Mouse (Mus musculus): ENCODE measurements around the gene Hbq1a. TPM values are rescaled to one million over a fixed set of nuclear protein-coding genes. Genes with fewer than 3 reads are reported as not detected.
"Not testable (repeated sequence)": the region's sequence is repeated elsewhere in the genome, so short reads cannot be mapped to it uniquely, and the experiment has no call there.

Hbq1a gene
- polyA plus RNA-seq, 1 experiment from 2014 or later, result 1.1 TPM

DNA sequence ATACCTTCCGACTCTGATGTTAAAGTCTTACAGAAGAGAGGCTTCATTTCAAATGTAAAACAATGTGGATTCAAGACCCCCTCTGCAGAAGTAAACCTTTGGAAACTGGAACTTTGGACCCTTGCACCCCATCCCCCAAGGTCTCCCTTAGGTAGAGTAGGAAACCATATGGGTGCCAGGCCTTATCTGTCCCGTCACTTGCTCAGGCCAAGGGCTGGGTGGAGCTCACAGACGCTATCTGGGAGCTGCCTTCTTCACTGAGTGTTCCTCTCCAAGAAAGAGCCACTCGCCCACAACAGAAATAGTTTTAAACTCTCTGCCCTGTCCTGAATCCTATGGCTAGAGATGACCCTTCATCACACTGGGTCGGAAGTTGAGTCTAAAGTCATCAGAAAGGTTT is 30.9 kb upstream of the Hbq1a start:
- H3K27me3 ChIP-seq, result no peaks in the 10 kb centered on the region
- no peak overlapping the region for H3K4me2 ChIP-seq (replicated peaks)
- no peaks in the 10 kb centered on the region for H3K36me3 ChIP-seq
- no peak overlapping the region for H3K9ac ChIP-seq (replicated peaks)
- H3K4me1 ChIP-seq, result peaks cover 16% of the 10 kb centered on the region
- ATAC-seq (replicated peaks), result no peak
- H3K4me3 ChIP-seq, result no peak overlapping the region
- WGBS, result 82% methylated on average over 5 of the region's 5 CpGs
- no peaks in the 10 kb centered on the region for H3K9me3 ChIP-seq
- H3K27ac ChIP-seq (replicated peaks), result no peak overlapping the region

DNA sequence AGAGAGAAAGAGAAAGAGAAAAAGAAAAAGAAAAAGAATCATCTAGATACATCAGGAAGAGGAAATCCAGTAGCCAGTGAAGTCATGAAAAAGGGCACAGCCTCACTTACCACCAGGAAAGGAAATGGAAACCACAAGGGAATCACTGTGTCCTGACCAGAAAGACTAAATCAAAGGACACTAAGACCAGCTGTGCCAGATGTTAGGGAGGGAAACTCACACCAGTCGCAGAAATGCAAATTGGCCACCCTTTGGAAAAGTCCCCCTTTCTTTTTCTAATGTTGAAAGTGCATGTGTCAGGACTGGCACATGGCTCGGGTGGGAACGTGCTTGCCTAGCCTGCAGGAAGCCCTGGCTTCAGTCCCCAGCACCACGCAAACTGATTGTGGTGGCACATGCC is 28.7 kb upstream of the Hbq1a start:
- no peaks in the 10 kb centered on the region for H3K9me3 ChIP-seq

DNA sequence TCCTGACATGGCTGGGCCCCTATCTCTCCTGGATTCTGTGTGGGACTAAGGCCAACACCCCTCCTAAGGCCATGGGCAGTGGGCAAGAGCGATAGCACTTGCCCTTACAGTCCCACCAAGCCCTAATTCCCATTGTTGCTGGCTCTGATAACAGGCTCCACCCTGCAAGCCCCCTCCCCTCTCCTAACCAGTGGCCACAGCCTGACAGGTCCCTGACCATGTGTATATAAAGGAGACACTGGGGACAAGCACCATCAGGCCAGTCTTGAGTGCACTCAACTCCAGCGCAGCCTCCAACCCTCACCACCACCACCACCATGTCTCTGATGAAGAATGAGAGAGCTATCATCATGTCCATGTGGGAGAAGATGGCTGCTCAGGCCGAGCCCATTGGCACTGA is 23.5 kb upstream of the Hbq1a start, which contains the start of gene Hba-x:
Gene Hba-x, plus strand, starts transcription at position 54 of the 400 bp plus-strand sequence.
- no peak within 1 kb of the TSS for H3K27ac ChIP-seq (replicated peaks)
- H3K27me3 ChIP-seq, result no peaks in the 10 kb centered on the region
- no peaks in the 10 kb centered on the region for H3K9me3 ChIP-seq
- H3K9ac ChIP-seq (replicated peaks), result no peak within 1 kb of the TSS
- no peaks in the 10 kb centered on the region for H3K4me1 ChIP-seq
- no peak within 1 kb of the TSS for H3K4me3 ChIP-seq
- H3K4me2 ChIP-seq (replicated peaks), result no peak within 1 kb of the TSS
- H3K36me3 ChIP-seq, result no peaks in the 10 kb centered on the region
- no peak for ATAC-seq (replicated peaks)
- 70% methylated on average over 3 of the region's 3 CpGs for WGBS

More for the DNA sequence above, 28.7 kb upstream of the Hbq1a start:
- no peak for ATAC-seq (replicated peaks)
- Histone ChIP-seq H3K4me3 (no peak overlapping the region), H3K27me3 (no peaks in the 10 kb centered on the region), H3K9ac (replicated peaks) (no peak overlapping the region), H3K4me2 (replicated peaks) (no peak overlapping the region), H3K4me1 (peaks cover 12% of the 10 kb centered on the region), H3K27ac (replicated peaks) (no peak overlapping the region), H3K36me3 (no peaks in the 10 kb centered on the region)
- WGBS, result 59% methylated on average over 4 of the region's 4 CpGs

DNA sequence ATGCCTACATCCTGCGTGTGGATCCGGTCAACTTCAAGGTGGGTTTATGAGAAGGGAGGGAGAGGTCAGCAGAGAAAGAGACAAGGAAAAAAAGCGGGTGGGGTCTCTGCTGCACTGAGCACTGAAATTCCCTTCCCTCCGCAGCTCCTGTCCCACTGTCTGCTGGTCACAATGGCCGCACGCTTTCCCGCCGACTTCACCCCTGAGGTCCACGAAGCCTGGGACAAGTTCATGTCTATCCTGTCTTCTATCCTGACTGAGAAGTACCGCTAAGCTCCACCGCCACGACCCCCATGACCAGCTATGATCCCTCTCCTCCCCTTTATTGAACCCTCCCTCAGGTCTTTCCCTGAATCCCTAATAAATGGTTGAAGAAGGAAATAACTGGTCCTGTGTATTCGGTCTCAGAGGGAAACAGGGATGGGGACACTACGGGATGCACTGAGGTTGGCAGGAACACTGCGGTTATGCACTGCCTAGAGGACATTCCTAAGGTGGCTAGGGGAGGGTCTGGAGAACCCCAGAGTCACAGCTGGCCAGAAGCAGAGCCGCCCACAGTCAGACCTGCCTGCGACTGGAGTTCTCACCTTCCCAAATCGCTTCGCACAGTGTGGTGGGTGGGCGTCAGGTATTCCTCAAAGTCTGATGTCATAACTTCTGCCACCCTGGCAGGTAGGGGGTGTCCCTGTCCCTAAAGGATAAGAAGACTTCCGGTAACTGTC is 22.0 kb upstream of the Hbq1a start:
- Histone ChIP-seq H3K4me2 (replicated peaks) (no peak overlapping the region), H3K4me3 (no peak overlapping the region), H3K27ac (replicated peaks) (no peak overlapping the region), H3K9me3 (no peaks in the 10 kb centered on the region), H3K36me3 (no peaks in the 10 kb centered on the region), H3K9ac (replicated peaks) (no peak overlapping the region), H3K27me3 (no peaks in the 10 kb centered on the region), H3K4me1 (no peaks in the 10 kb centered on the region)
- 74% methylated on average over 21 of the region's 21 CpGs for WGBS
- no peak for ATAC-seq (replicated peaks)

DNA sequence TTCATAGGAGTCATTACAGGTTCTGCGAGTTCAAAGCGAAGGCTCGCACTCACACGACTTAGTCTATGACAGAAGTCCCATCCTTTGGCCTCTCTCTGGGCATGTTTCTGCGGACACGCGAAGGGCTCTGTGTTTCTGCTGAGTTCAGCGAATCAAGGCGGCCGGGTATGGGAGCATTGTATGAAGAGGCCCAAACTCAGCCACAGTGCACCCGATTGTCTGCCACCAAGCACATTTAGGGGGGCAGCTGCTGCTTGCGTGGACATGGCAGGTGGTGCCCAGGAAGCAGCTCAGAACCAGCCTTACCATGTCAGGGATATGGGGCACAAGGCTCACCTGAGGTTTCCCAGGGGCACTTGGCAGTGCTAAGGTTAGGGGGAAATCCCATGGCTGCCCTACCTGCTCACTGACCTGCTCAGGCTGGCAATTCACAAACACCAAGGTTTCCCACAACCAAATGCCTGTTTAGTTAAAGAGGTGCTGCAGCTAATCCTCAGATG is 21.4 kb upstream of the Hbq1a start:
- H3K36me3 ChIP-seq, result no peaks in the 10 kb centered on the region
- H3K9me3 ChIP-seq, result no peaks in the 10 kb centered on the region
- H3K9ac ChIP-seq (replicated peaks), result no peak overlapping the region
- 85% methylated on average over 12 of the region's 12 CpGs for WGBS
- no peak overlapping the region for H3K4me2 ChIP-seq (replicated peaks)
- no peak overlapping the region for H3K4me3 ChIP-seq
- no peak for ATAC-seq (replicated peaks)
- H3K27me3 ChIP-seq, result no peaks in the 10 kb centered on the region
- H3K4me1 ChIP-seq, result no peaks in the 10 kb centered on the region
- no peak overlapping the region for H3K27ac ChIP-seq (replicated peaks)

DNA sequence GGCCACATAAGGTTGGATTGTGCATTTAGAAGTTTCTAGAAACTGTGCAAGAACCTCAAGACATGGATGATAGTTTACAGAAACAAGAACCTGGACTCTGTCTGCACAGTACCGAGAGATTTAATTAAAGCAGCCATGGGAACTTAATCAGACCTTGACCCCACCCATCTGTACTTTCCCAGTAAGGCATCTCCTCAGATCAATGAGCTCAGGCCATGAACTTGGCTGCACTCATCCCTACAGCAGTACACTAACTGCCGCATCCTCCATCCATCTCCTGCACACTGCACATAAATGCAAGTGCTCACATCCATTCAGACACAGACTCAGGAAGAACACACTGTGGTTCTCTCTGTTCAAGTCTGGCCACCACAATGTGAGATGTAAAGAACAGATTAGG is 19.2 kb upstream of the Hbq1a start:
- ATAC-seq (replicated peaks), result no peak
- no peak overlapping the region for H3K27ac ChIP-seq (replicated peaks)

DNA sequence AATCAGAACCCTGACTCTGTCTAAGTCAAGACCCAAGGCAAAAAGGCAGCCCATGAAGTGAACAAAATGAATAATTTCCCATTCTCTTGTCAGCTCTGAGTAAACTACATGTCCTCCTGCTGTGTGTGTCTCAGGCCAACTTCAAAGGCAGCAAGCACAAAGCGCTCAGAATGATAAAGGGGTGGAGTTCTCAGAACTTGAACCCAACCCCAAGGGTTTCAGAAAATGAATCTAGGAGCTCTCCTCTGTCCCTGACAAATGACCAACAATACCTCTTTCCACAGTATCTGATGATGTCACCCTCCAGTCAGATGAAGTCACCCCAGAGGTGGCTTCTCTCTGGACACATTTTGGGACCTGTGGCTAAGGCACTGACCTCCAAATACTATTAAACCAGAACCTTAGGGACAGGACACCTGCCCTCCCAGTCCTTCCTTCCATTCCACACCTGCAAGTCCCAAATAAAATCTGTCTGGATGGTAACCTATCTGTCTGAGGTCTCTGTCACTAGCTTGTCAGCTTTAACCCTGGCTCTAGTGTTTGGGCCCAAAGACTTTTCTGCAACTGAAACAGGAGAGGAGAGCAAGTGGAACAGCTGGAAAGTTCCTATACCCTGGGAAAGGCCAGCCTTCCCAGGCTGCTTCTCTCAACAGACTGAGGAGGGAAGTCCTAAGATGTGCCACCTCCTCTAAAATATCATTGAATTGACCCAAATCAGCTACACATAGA is 18.3 kb upstream of the Hbq1a start:
- Histone ChIP-seq H3K4me3 (no peak overlapping the region), H3K27ac (replicated peaks) (no peak overlapping the region), H3K9me3 (no peaks in the 10 kb centered on the region), H3K4me2 (replicated peaks) (no peak overlapping the region), H3K9ac (replicated peaks) (no peak overlapping the region), H3K4me1 (no peaks in the 10 kb centered on the region), H3K27me3 (no peaks in the 10 kb centered on the region), H3K36me3 (no peaks in the 10 kb centered on the region)
- WGBS, result 85% methylated on average over 1 of the region's 1 CpGs
- no peak for ATAC-seq (replicated peaks)

More for the DNA sequence above, 19.2 kb upstream of the Hbq1a start:
- Histone ChIP-seq H3K36me3 (no peaks in the 10 kb centered on the region), H3K27me3 (no peaks in the 10 kb centered on the region), H3K4me2 (replicated peaks) (no peak overlapping the region), H3K4me3 (no peak overlapping the region), H3K9ac (replicated peaks) (no peak overlapping the region), H3K4me1 (no peaks in the 10 kb centered on the region), H3K9me3 (no peaks in the 10 kb centered on the region)
- 76% methylated on average over 2 of the region's 2 CpGs for WGBS

DNA sequence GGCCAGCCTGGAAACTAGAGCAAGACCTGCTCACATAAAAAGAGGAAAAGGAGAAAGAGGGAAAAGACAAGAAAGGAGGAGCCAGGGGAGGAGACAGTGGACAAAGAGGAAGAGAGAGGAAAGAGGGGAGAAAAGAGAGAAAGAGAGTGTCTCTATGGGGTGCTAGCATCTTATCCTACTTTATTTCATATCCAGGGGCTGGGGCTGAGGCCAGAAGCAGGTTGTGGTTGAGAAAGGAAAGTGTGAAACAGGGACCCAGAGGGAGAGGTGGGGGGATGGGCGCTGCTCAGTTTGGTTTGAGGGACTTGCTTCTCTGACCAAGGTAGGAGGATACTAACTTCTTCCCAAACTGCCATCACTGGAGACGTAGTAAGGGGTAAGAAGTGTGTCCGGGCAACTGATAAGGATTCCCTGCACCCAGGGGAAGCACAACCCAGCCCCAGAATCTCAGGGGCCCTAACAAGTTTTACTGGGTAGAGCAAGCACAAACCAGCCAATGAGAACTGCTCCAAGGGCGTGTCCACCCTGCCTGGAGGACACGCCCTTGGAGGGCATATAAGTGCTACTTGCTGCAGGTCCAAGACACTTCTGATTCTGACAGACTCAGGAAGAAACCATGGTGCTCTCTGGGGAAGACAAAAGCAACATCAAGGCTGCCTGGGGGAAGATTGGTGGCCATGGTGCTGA is 16.6 kb upstream of the Hbq1a start, which contains the start of gene Hba-a1:
Gene Hba-a1, plus strand, starts transcription at position 421 of the 687 bp plus-strand sequence.
- H3K4me2 ChIP-seq (replicated peaks); H3K27ac ChIP-seq (replicated peaks); H3K4me3 ChIP-seq; ATAC-seq (replicated peaks); H3K36me3 ChIP-seq; H3K4me1 ChIP-seq; H3K9me3 ChIP-seq; H3K27me3 ChIP-seq; H3K9ac ChIP-seq (replicated peaks): not testable (repeated sequence)
- 42% methylated on average over 1 of the region's 5 CpGs for WGBS

DNA sequence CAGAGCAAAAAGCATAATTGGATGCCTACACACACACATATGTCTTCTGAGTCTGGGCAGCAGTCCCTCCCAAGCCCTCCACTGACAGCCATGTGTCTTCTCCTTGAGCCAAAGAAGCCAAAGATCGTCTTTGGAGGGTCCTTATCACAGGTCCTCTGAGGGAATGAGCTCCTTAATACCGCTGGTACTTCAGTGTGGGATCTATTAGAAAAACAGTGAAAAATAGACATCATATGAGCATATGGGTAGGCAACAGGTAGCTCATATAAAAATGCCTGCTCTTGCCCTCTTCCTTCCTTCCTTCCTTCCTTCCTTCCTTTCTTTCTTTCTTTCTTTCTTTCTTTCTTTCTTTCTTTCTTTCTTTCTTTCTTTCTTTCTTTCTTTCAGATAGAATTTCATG is 15.3 kb upstream of the Hbq1a start:
- not testable (repeated sequence) for H3K36me3 ChIP-seq; H3K27ac ChIP-seq (replicated peaks); H3K4me3 ChIP-seq; H3K9ac ChIP-seq (replicated peaks); ATAC-seq (replicated peaks); H3K27me3 ChIP-seq; H3K4me2 ChIP-seq (replicated peaks); H3K4me1 ChIP-seq; H3K9me3 ChIP-seq
- WGBS, result 62% methylated on average over 2 of the region's 2 CpGs

DNA sequence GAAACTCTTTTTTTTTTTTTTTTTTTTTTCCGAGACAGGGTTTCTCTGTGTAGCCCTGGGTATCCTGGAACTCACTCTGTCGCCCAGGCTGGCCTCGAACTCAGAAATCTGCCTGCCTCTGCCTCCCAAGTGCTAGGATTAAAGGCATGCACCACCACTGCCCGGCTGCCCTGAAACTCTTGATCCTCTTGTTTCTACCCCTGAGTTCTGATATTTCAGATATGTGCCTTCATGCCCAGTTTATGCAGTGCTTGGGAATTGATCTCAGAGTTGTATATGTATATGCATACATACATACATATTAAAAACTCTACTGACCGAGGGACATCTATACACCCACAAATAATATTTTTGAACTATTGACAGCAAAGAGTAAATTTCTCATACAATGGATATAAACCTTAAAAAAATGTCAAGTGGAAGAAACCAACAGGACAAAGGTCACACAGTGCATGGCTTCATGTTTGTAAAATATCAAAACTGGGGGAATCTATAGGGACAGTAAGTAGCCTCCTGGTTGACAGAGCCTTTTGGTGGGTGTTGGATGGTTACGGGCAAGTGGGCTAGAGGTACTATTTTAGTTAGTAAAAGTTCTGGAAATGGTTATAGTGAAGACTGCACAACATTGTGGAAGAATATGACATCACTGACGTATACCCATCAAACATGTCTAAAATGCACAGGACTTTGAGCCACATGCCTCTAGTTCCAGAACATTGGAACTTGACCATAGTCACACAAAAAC is 14.7 kb upstream of the Hbq1a start:
- 83% methylated on average over 7 of the region's 7 CpGs for WGBS
- no peak overlapping the region for H3K4me3 ChIP-seq
- no peak overlapping the region for H3K27ac ChIP-seq (replicated peaks)
- H3K4me2 ChIP-seq (replicated peaks), result no peak overlapping the region
- no peaks in the 10 kb centered on the region; the same call in 1 of the 2 replicates for H3K27me3 ChIP-seq
- no peak for ATAC-seq (replicated peaks)
- no peaks in the 10 kb centered on the region for H3K4me1 ChIP-seq
- H3K9me3 ChIP-seq, result no peaks in the 10 kb centered on the region
- no peak overlapping the region for H3K9ac ChIP-seq (replicated peaks)
- H3K36me3 ChIP-seq, result no peaks in the 10 kb centered on the region

DNA sequence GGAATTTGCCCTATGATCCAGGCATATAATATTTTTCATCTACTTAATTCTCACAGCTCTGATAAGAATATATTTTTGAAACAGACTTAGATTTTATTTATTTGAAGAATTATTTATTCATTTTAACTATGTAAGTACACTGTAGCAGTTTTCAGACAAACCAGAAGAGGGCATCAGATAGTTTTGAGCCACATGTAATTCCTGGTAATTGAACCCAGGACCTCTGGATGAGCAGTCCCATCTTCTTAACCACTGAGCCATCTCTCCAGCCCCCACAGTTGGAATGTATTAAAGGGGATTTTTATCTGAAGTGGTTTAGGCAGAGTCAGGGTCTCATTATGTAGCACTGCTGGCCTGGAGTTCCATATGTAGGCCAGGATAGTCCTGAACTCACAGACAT is 14.0 kb upstream of the Hbq1a start:
- H3K27ac ChIP-seq (replicated peaks); H3K36me3 ChIP-seq; H3K4me3 ChIP-seq; H3K4me2 ChIP-seq (replicated peaks); H3K9ac ChIP-seq (replicated peaks); H3K9me3 ChIP-seq; H3K4me1 ChIP-seq; H3K27me3 ChIP-seq: not testable (repeated sequence)
- ATAC-seq (replicated peaks), result 0 out of 2 replicates have a peak, but pooled peaks have one; percentile 13

Data from forebrain, embryonic 15.5 days (tissue).